Mouse (Mus musculus) neural tube, embryonic 14.5 days (tissue): ENCODE measurements around the gene Stxbp6. TPM values are rescaled to one million over a fixed set of nuclear protein-coding genes. Genes with fewer than 3 reads are reported as not detected.

Experiments
- ATAC-seq: fragments of 200-750 bp; cut with Nextera tagmentation; 2 replicates; pipeline ENCODE4 v1.8.0; 2017; ENCODE audit warnings: low read depth, mild to moderate bottlenecking, moderate TSS enrichment, moderate library complexity
- H3K27ac ChIP-seq: fragments of 300-500 bp; sonication (generic); 2 replicates; pipeline ENCODE4 v1.5.1; 2014; ENCODE audit warnings: low read depth, mild to moderate bottlenecking, control low read depth, low read length, moderate library complexity, mixed read lengths
- H3K27me3 ChIP-seq: fragments of 300-500 bp; sonication (generic); 2 replicates; pipeline ENCODE4 v1.6.1; 2014; ENCODE audit warnings: low read length; ENCODE audit not compliant: control insufficient read depth, insufficient read depth
- H3K36me3 ChIP-seq: fragments of 300-500 bp; sonication (generic); 2 replicates; pipeline ENCODE4 v1.6.1; 2014; ENCODE audit warnings: low read length, mixed read lengths; ENCODE audit not compliant: control insufficient read depth, insufficient read depth
- H3K4me1 ChIP-seq: fragments of 300-500 bp; sonication (generic); 2 replicates; pipeline ENCODE4 v1.6.1; 2014; ENCODE audit warnings: low read length; ENCODE audit not compliant: control insufficient read depth, insufficient read depth
- H3K4me2 ChIP-seq: fragments of 300-500 bp; sonication (generic); 2 replicates; pipeline ENCODE4 v1.6.1; 2014; ENCODE audit warnings: mild to moderate bottlenecking, low read depth, low read length, control low read depth
- H3K4me3 ChIP-seq: fragments of 300-500 bp; sonication (generic); 2 replicates; pipeline ENCODE4 v1.5.1; 2014; ENCODE audit warnings: low read depth, low read length, control low read depth, mixed read lengths
- H3K9ac ChIP-seq: fragments of 300-500 bp; sonication (generic); replicated peaks from 2 replicates; pipeline ENCODE4 v1.6.1; 2014; ENCODE audit warnings: low read depth, mild to moderate bottlenecking, control low read depth, low read length, mixed read lengths
- H3K9me3 ChIP-seq: fragments of 300-500 bp; sonication (generic); 2 replicates; pipeline ENCODE4 v1.6.1; 2016; ENCODE audit warnings: low read length; ENCODE audit not compliant: control insufficient read depth
- WGBS: fragments of 180-500 bp; shearing (Covaris S2); extraction: QIAGEN DNeasy Blood & Tissue Kit; methylation state at CpG from one replicate; pipeline ENCODE4 v1.1.7; 2014; 5-methylcytosine and 5-hydroxymethylcytosine counted together
- polyA plus RNA-seq: library from polyadenylated mRNA; unstranded; fragments of >200 nt; fragmentation: Nextera tagmentation; extraction: Ambion mirVana; gene quantifications from 2 replicates; pipeline ENCODE4 v1.2.1, GENCODE M21; 2014

Gene Stxbp6
- polyA plus RNA-seq, 1 experiment from 2014 or later, result 23.7 TPM

- H3K4me3 ChIP-seq, result no peak overlapping the region
- H3K4me2 ChIP-seq, result no peak overlapping the region
- no peak overlapping the region for H3K9ac ChIP-seq
- no peaks in the 10 kb centered on the region for H3K27me3 ChIP-seq
- H3K9me3 ChIP-seq, result no peaks in the 10 kb centered on the region
- no peaks in the 10 kb centered on the region for H3K4me1 ChIP-seq
- WGBS, result 80% methylated on average over 7 of the region's 7 CpGs
- H3K27ac ChIP-seq, result no peak overlapping the region
- no peak for ATAC-seq
- H3K36me3 ChIP-seq, result no peaks in the 10 kb centered on the region
Measured at GRCm38 (mm10) chr12:44931716-44932115, 142.8 kb downstream of the Stxbp6 start.

- no peak overlapping the region for H3K9ac ChIP-seq
- 33% methylated on average over 3 of the region's 3 CpGs for WGBS
- ATAC-seq, result no peak
- no peaks in the 10 kb centered on the region for H3K4me1 ChIP-seq
- no peak overlapping the region for H3K4me2 ChIP-seq
- H3K27me3 ChIP-seq, result no peaks in the 10 kb centered on the region
- no peaks in the 10 kb centered on the region for H3K9me3 ChIP-seq
- no peaks in the 10 kb centered on the region for H3K36me3 ChIP-seq
- H3K4me3 ChIP-seq, result no peak overlapping the region
- no peak overlapping the region for H3K27ac ChIP-seq
Measured at GRCm38 (mm10) chr12:44928456-44928855, 146.1 kb downstream of the Stxbp6 start.

GRCm38 (mm10) chr12:44925901-44926300 lies 148.6 kb downstream of the Stxbp6 start:
- no peak for ATAC-seq
- Histone ChIP-seq H3K27me3 (no peaks in the 10 kb centered on the region), H3K36me3 (no peaks in the 10 kb centered on the region), H3K27ac (no peak overlapping the region), H3K4me2 (no peak overlapping the region), H3K4me3 (no peak overlapping the region), H3K9me3 (no peaks in the 10 kb centered on the region), H3K4me1 (no peaks in the 10 kb centered on the region), H3K9ac (no peak overlapping the region)
- 86% methylated on average over 3 of the region's 3 CpGs for WGBS

GRCm38 (mm10) chr12:44923273-44923672 lies 151.2 kb downstream of the Stxbp6 start:
- Histone ChIP-seq H3K4me3 (no peak overlapping the region), H3K27ac (no peak overlapping the region), H3K9ac (no peak overlapping the region), H3K27me3 (no peaks in the 10 kb centered on the region), H3K4me2 (no peak overlapping the region), H3K4me1 (no peaks in the 10 kb centered on the region), H3K9me3 (no peaks in the 10 kb centered on the region), H3K36me3 (no peaks in the 10 kb centered on the region)
- 96% methylated on average over 3 of the region's 3 CpGs for WGBS
- no peak for ATAC-seq

GRCm38 (mm10) chr12:44922241-44922640 lies 152.3 kb downstream of the Stxbp6 start:
- no peak overlapping the region for H3K9ac ChIP-seq
- no peaks in the 10 kb centered on the region for H3K36me3 ChIP-seq
- no peak overlapping the region for H3K27ac ChIP-seq
- no peak for ATAC-seq
- no peaks in the 10 kb centered on the region for H3K27me3 ChIP-seq
- 88% methylated on average over 4 of the region's 4 CpGs for WGBS
- no peaks in the 10 kb centered on the region for H3K9me3 ChIP-seq
- H3K4me3 ChIP-seq, result no peak overlapping the region
- no peaks in the 10 kb centered on the region for H3K4me1 ChIP-seq
- no peak overlapping the region for H3K4me2 ChIP-seq

GRCm38 (mm10) chr12:44919613-44920012 lies 154.9 kb downstream of the Stxbp6 start:
- ATAC-seq, result no peak
- no peaks in the 10 kb centered on the region for H3K27me3 ChIP-seq
- H3K9me3 ChIP-seq, result no peaks in the 10 kb centered on the region
- no peak overlapping the region for H3K9ac ChIP-seq
- no peak overlapping the region for H3K27ac ChIP-seq
- H3K4me2 ChIP-seq, result no peak overlapping the region
- H3K36me3 ChIP-seq, result no peaks in the 10 kb centered on the region
- 95% methylated on average over 2 of the region's 2 CpGs for WGBS
- no peaks in the 10 kb centered on the region for H3K4me1 ChIP-seq
- H3K4me3 ChIP-seq, result no peak overlapping the region

GRCm38 (mm10) chr12:44918929-44919328 lies 155.6 kb downstream of the Stxbp6 start:
- no peak for ATAC-seq
- Histone ChIP-seq H3K9me3 (no peaks in the 10 kb centered on the region), H3K9ac (no peak overlapping the region), H3K4me3 (no peak overlapping the region), H3K27me3 (no peaks in the 10 kb centered on the region), H3K4me1 (no peaks in the 10 kb centered on the region), H3K4me2 (no peak overlapping the region), H3K27ac (no peak overlapping the region), H3K36me3 (no peaks in the 10 kb centered on the region)
- 95% methylated on average over 2 of the region's 2 CpGs for WGBS

- no peaks in the 10 kb centered on the region for H3K9me3 ChIP-seq
- no peak overlapping the region for H3K9ac ChIP-seq
- H3K27me3 ChIP-seq, result no peaks in the 10 kb centered on the region
- no peak overlapping the region for H3K4me2 ChIP-seq
- no peaks in the 10 kb centered on the region for H3K4me1 ChIP-seq
- no peak overlapping the region for H3K4me3 ChIP-seq
- H3K36me3 ChIP-seq, result no peaks in the 10 kb centered on the region
- 92% methylated on average over 4 of the region's 4 CpGs for WGBS
- H3K27ac ChIP-seq, result no peak overlapping the region
- ATAC-seq, result no peak
Measured at GRCm38 (mm10) chr12:44913854-44914253, 160.7 kb downstream of the Stxbp6 start.

- no peak overlapping the region for H3K4me2 ChIP-seq
- no peaks in the 10 kb centered on the region for H3K27me3 ChIP-seq
- H3K9me3 ChIP-seq, result no peaks in the 10 kb centered on the region
- WGBS, result 81% methylated on average over 3 of the region's 3 CpGs
- no peaks in the 10 kb centered on the region for H3K36me3 ChIP-seq
- no peak overlapping the region for H3K27ac ChIP-seq
- H3K4me1 ChIP-seq, result no peaks in the 10 kb centered on the region
- H3K4me3 ChIP-seq, result no peak overlapping the region
- H3K9ac ChIP-seq, result no peak overlapping the region
- ATAC-seq, result no peak
Measured at GRCm38 (mm10) chr12:44908028-44908702, 166.3 kb downstream of the Stxbp6 start.
